Mouse (Mus musculus) neural tube, embryonic 12.5 days (tissue): Measurements from ENCODE around the gene Tsc22d3. TPM values are rescaled to one million over a fixed set of nuclear protein-coding genes. Genes with fewer than 3 reads are reported as not detected.
"Not testable (repeated sequence)": the region's sequence is repeated elsewhere in the genome, so short reads cannot be mapped to it uniquely, and the experiment has no call there.

Experiments
- ATAC-seq: fragments of 200-750 bp; cut with Nextera tagmentation; 2 replicates; pipeline ENCODE4 v1.8.0; 2017; ENCODE audit warnings: low read depth, mild to moderate bottlenecking, moderate TSS enrichment, moderate library complexity; ENCODE audit not compliant: low FRiP score
- H3K27ac ChIP-seq: fragments of 300-500 bp; sonication (generic); 2 replicates; pipeline ENCODE4 v1.5.1; 2016
- H3K27me3 ChIP-seq: fragments of 300-500 bp; sonication (generic); replicated peaks from 2 replicates; pipeline ENCODE4 v1.6.1; 2016; ENCODE audit warnings: mild to moderate bottlenecking
- H3K36me3 ChIP-seq: fragments of 300-500 bp; sonication (generic); 2 replicates; pipeline ENCODE4 v1.6.1; 2016; ENCODE audit warnings: mild to moderate bottlenecking
- H3K4me1 ChIP-seq: fragments of 300-500 bp; sonication (generic); 2 replicates; pipeline ENCODE4 v1.6.1; 2016
- H3K4me2 ChIP-seq: fragments of 300-500 bp; sonication (generic); replicated peaks from 2 replicates; pipeline ENCODE4 v1.6.1; 2016; ENCODE audit warnings: mild to moderate bottlenecking
- H3K4me3 ChIP-seq: fragments of 300-500 bp; sonication (generic); 2 replicates; pipeline ENCODE4 v1.5.1; 2016
- H3K9ac ChIP-seq: fragments of 300-500 bp; sonication (generic); 2 replicates; pipeline ENCODE4 v1.6.1; 2016; ENCODE audit warnings: mild to moderate bottlenecking
- H3K9me3 ChIP-seq: fragments of 300-500 bp; sonication (generic); 2 replicates; pipeline ENCODE4 v1.6.1; 2016; ENCODE audit warnings: mild to moderate bottlenecking
- WGBS: fragments of 180-500 bp; shearing (Covaris S2); methylation state at CpG from one replicate; pipeline ENCODE4 v1.1.7; 2016; 5-methylcytosine and 5-hydroxymethylcytosine counted together
- polyA plus RNA-seq: library from polyadenylated mRNA; unstranded; fragments of >200 nt; fragmentation: Nextera tagmentation; extraction: Ambion mirVana; gene quantifications from 2 replicates; pipeline ENCODE4 v1.2.1, GENCODE M21; 2016

The Tsc22d3 gene
- polyA plus RNA-seq, 1 experiment from 2014 or later, result 133 TPM

GRCm38 (mm10) chrX:140505497-140506238 is 94.8 kb downstream of the Tsc22d3 start:
- no peaks in the 10 kb centered on the region for H3K9me3 ChIP-seq
- H3K4me3 ChIP-seq, result no peak overlapping the region
- H3K27ac ChIP-seq, result no peak overlapping the region
- peaks cover 2% of the 10 kb centered on the region; the same call in 1 of the 2 replicates for H3K27me3 ChIP-seq
- WGBS, result 54% methylated on average over 15 of the region's 15 CpGs
- no peaks in the 10 kb centered on the region for H3K4me1 ChIP-seq
- H3K4me2 ChIP-seq, result no peak overlapping the region
- H3K36me3 ChIP-seq, result no peaks in the 10 kb centered on the region
- ATAC-seq, result no peak
- H3K9ac ChIP-seq, result no peak overlapping the region

GRCm38 (mm10) chrX:140503905-140504304 is 96.6 kb downstream of the Tsc22d3 start:
- Histone ChIP-seq H3K4me3 (no peak overlapping the region), H3K36me3 (no peaks in the 10 kb centered on the region), H3K4me1 (no peaks in the 10 kb centered on the region), H3K9me3 (no peaks in the 10 kb centered on the region), H3K27me3 (no peaks in the 10 kb centered on the region; the same call in 1 of the 2 replicates), H3K27ac (no peak overlapping the region), H3K4me2 (no peak overlapping the region), H3K9ac (no peak overlapping the region)
- WGBS, result 23% methylated on average over 7 of the region's 7 CpGs
- no peak for ATAC-seq

- no peaks in the 10 kb centered on the region; the same call in 1 of the 2 replicates for H3K27me3 ChIP-seq
- no peak for ATAC-seq
Measured at GRCm38 (mm10) chrX:140501401-140502301, 98.8 kb downstream of the Tsc22d3 start.

GRCm38 (mm10) chrX:140500306-140500705 is 100.2 kb downstream of the Tsc22d3 start:
- Histone ChIP-seq H3K27me3 (no peaks in the 10 kb centered on the region; the same call in 1 of the 2 replicates), H3K36me3 (no peaks in the 10 kb centered on the region), H3K9ac (no peak overlapping the region), H3K9me3 (no peaks in the 10 kb centered on the region), H3K4me1 (no peaks in the 10 kb centered on the region), H3K4me3 (no peak overlapping the region), H3K4me2 (no peak overlapping the region), H3K27ac (no peak overlapping the region)
- WGBS, result 81% methylated on average over 5 of the region's 5 CpGs
- ATAC-seq, result no peak

More at GRCm38 (mm10) chrX:140501401-140502301, 98.8 kb downstream of the Tsc22d3 start:
- no peak overlapping the region for H3K4me3 ChIP-seq
- H3K4me2 ChIP-seq, result no peak overlapping the region
- no peak overlapping the region for H3K9ac ChIP-seq
- no peak overlapping the region for H3K27ac ChIP-seq
- no peaks in the 10 kb centered on the region for H3K36me3 ChIP-seq
- WGBS, result 75% methylated on average over 9 of the region's 9 CpGs
- no peaks in the 10 kb centered on the region for H3K9me3 ChIP-seq
- no peaks in the 10 kb centered on the region for H3K4me1 ChIP-seq

- H3K9ac ChIP-seq, H3K36me3 ChIP-seq, H3K9me3 ChIP-seq, H3K27ac ChIP-seq, H3K4me2 ChIP-seq, H3K4me3 ChIP-seq, ATAC-seq, H3K27me3 ChIP-seq, H3K4me1 ChIP-seq: not testable (repeated sequence)
- 77% methylated on average over 4 of the region's 4 CpGs for WGBS
Measured at GRCm38 (mm10) chrX:140498431-140498830, 102.0 kb downstream of the Tsc22d3 start.

GRCm38 (mm10) chrX:140494170-140494569 is 106.3 kb downstream of the Tsc22d3 start:
- no peaks in the 10 kb centered on the region for H3K36me3 ChIP-seq
- H3K4me1 ChIP-seq, result no peaks in the 10 kb centered on the region
- no peak overlapping the region for H3K27ac ChIP-seq
- ATAC-seq, result no peak
- H3K9me3 ChIP-seq, result no peaks in the 10 kb centered on the region
- 0 out of 2 replicates have a peak, but pooled peaks cover 4% of the 10 kb centered on the region for H3K27me3 ChIP-seq
- H3K4me2 ChIP-seq, result no peak overlapping the region
- 87% methylated on average over 6 of the region's 6 CpGs for WGBS
- H3K9ac ChIP-seq, result no peak overlapping the region
- H3K4me3 ChIP-seq, result no peak overlapping the region

- H3K27me3 ChIP-seq, result 0 out of 2 replicates have a peak, but pooled peaks cover 4% of the 10 kb centered on the region
- no peak for ATAC-seq
- no peak overlapping the region for H3K9ac ChIP-seq
- no peak overlapping the region for H3K4me2 ChIP-seq
- H3K36me3 ChIP-seq, result no peaks in the 10 kb centered on the region
- no peak overlapping the region for H3K4me3 ChIP-seq
- 66% methylated on average over 7 of the region's 7 CpGs for WGBS
- no peaks in the 10 kb centered on the region for H3K9me3 ChIP-seq
- no peak overlapping the region for H3K27ac ChIP-seq
- H3K4me1 ChIP-seq, result no peaks in the 10 kb centered on the region
Measured at GRCm38 (mm10) chrX:140493527-140494029, 106.9 kb downstream of the Tsc22d3 start.

GRCm38 (mm10) chrX:140491884-140492571 is 108.4 kb downstream of the Tsc22d3 start:
- Histone ChIP-seq H3K27me3 (0 out of 2 replicates have a peak, but pooled peaks cover 4% of the 10 kb centered on the region), H3K27ac (no peak overlapping the region), H3K36me3 (no peaks in the 10 kb centered on the region), H3K9ac (no peak overlapping the region), H3K4me2 (no peak overlapping the region), H3K4me1 (no peaks in the 10 kb centered on the region), H3K4me3 (no peak overlapping the region), H3K9me3 (no peaks in the 10 kb centered on the region)
- WGBS, result 57% methylated on average over 10 of the region's 10 CpGs
- ATAC-seq, result no peak

- Histone ChIP-seq H3K27ac (no peak overlapping the region), H3K27me3 (0 out of 2 replicates have a peak, but pooled peaks cover 4% of the 10 kb centered on the region), H3K9ac (no peak overlapping the region), H3K4me2 (no peak overlapping the region), H3K4me1 (no peaks in the 10 kb centered on the region), H3K36me3 (no peaks in the 10 kb centered on the region), H3K9me3 (no peaks in the 10 kb centered on the region), H3K4me3 (no peak overlapping the region)
- WGBS, result 91% methylated on average over 3 of the region's 3 CpGs
- no peak for ATAC-seq
Measured at GRCm38 (mm10) chrX:140490203-140490602, 110.3 kb downstream of the Tsc22d3 start.
